Mouse (Mus musculus) mesoderm, embryonic 11.5 days (tissue): ENCODE measurements around the gene Col4a3.

Source experiments
- DNase-seq: peaks from one replicate; pipeline ENCODE4 v3.0.0-alpha.2; 2012; ENCODE audit warnings: low read depth, low spot score

Gene Col4a3

DNA sequence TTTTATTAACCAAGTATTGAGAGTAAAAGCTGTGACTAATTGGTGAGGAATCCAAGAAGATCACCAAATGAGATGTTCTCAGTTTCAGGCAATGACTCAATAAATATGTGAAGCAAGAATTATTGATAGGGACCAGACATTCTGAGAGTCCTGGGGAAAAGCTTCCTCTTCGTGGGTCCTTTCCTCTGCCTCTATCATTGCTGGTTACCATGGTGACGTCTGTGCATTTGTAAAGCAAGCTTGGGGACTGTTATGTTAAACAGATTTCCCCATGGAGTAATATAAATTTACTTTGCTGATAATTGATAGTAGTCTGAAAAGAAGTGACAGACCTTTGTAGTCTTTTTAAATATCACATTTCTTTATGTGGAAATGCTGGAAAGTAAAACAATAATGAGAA lies 76.8 kb downstream of the Col4a3 start:
- peak; percentile 63 for DNase-seq

DNA sequence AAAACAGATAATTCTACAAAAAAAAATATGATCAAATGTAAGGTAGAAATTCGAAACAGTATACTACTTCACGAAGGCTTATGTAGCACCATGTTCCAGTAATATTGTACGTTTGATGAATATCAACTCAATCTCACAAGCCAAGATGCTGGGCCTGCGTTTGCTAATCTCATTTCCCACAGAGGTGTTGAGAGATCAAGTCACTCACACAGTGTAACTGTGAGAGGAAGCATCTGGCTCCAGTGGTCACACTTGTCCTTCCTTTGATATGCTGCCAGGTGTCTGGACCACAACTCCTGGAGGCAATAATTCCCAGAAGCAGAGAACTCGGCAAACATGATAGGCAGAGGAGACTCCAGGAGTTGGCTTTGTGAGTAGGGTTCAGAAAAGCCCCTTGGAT lies 99.6 kb downstream of the Col4a3 start:
- DNase-seq = no peak

DNA sequence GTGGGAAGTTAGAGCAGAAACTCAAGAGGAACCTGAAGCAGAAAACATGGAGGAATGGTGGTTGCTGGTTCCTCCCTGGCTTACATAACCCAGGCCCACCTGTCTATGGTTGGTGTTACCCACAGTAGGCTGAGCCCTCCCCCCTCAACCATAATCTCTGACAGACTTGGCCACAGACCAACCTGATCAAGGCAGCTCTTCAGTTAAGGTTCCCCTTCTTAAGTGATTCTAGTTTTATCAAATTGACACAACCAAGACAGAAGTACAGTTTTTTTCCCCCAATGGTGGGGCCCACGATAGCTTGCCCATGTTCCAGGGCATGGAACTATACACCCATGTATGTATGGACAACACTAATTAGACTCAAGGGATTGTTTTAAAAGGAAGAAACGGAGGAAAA lies 100.1 kb downstream of the Col4a3 start:
- DNase-seq = no peak

DNA sequence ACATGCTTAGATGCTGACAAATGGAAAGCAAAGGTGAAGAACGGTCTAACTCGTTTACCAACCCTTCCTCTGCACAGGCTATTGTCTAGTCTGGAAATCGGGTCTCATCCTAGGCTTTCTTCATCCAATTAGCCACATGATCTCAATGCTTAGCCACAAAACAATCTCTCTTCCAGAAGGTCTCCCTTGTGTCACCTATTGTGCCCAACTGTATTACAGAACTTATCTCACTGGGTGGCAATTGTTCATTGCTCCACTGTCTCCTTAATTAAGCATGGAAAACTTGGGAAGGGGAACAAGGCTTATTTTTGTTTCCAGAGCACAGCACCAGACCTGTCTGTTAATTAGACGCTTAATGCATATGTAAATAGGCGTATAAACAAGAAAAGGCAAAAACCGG lies 101.2 kb downstream of the Col4a3 start:
- DNase-seq = no peak

DNA sequence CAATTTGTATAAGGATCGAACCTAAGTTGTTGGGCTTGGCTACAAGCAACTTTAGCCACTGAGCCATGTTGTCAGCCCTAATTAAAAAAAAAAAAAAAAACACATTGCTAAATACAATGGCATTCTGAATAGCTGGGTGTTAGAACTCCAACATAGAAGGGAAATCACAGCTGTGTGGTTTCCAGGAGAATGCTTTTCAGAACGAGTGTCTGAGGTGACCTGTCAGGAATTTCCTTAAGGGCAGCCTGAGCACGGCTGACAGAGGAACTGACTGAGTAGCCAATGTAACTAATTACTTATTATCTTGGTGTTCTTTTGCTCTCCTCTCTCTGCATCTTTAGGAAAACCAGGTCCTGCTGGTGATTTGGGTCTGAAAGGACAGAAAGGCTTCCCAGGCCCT lies 109.2 kb downstream of the Col4a3 start:
- no peak for DNase-seq

DNA sequence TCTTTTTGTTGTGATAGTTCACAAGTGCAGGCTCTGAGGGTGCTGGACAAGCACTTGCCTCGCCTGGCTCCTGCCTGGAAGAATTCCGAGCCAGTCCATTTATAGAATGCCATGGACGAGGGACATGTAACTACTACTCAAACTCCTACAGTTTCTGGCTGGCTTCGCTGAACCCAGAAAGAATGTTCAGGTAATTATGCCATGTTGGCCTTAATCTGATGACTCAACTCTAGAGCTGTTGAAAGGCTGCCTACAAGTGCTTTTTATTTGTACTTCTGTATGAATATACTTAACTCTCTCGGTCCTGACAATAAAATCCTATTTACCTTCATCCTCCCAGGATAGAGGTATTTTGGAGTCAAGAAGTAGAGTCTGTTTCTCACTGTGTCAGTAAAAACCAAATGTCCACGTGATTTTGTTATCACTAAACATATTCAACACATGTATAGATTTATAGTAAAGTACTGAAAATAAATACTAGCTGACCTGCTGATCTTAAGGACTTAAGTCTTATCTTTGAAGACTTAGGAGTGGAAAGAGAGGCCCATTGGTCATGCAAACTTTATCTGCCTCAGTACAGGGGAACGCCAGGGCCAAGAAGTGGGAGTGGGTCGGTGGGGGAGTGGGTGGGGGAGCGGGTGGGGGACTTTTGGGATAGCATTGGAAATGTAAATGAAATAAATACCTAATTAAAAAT lies 131.2 kb downstream of the Col4a3 start:
- DNase-seq = no peak

DNA sequence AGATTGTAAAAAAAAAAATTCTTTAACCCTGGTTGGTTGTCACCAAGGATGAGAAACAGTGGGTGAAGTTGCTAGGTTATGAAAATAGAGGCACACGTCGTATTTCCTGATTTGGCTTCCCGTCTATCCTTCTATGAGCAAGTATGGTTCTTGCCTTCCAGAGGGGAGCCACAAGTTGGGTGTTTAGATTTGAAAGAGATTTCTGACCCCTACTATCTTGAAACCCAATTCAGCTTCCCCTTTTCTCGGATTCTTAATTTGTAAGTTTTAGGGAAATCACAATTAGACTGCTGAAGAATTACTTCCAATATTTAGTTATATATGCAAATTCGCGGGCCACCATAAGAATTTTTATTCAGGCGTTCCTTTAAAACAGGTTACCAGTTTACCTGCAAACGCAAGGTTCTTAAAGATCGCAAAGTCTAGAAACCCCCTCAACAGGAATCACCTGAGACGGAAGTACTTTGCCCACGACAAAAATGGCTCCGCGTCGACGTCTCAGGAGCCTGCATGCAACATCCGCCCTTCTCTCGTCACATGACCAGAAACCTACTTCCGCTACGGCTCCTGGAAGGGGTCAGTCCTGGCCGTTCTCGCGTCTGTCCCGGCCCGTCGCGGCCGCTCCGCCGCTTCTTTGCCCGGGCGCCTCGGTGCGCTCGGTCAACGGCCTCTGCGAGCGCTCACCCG lies 137.8 kb downstream of the Col4a3 start, which contains the start of gene Mff:
TSS of gene Mff (plus strand) at position 552 of the 687 bp plus-strand sequence.
- peak; percentile 93 for DNase-seq

DNA sequence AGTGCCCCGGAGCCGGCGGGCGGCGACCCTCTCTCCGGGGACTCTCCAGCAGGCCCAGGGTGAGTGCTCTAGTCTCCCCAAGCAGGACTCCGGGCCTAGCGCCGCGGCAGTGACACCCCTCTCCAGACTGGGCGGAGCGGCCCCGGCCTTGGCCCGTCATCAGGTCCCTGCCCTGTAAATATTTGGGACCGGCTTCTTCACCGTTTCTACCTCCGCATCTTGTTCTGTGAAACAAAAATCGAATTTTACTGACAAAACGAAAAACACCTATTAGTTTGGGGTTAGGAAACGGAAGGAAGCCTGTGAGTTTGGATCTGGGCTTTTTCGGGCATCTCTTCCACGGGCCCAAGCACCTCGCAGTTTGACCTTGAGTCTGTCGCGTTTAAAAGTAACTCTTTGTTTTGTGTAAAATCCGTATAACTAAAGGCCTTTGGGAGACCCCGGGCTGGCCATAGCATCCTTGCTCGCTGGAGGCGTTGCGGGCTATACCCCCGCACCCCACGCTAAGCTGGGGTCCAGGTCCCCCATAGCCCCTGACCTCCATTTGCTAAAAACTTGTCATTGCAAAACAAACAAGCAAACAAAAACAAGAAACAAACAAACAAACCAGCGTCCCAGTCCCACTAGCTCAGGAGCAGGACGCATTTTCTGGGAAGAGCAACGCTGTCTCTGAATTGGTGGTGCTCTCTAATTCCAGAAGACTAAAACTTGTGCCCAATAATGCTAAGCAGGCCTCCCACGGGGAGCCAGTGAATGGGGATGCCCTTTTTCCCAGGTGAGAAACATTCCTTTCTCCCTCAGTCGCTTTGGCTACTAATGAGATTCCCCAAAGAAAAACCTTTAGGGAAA lies 138.5 kb downstream of the Col4a3 start:
- peak; percentile 3 for DNase-seq

DNA sequence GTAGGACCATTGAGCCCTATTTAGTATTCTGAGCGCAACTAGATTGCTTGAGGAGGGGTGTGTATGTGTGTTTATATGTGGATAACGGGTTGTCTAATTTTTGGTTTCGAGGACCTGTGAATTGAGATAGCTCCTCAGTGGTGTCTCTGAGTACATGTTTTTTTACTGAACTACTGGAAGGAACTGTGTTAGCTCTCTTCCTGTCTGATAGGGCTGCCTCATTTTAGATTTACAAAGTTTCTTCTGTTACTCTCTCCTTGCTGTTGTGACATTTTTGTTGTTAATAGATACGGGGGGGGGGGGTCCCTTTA lies 139.1 kb downstream of the Col4a3 start:
- DNase-seq = no peak

DNA sequence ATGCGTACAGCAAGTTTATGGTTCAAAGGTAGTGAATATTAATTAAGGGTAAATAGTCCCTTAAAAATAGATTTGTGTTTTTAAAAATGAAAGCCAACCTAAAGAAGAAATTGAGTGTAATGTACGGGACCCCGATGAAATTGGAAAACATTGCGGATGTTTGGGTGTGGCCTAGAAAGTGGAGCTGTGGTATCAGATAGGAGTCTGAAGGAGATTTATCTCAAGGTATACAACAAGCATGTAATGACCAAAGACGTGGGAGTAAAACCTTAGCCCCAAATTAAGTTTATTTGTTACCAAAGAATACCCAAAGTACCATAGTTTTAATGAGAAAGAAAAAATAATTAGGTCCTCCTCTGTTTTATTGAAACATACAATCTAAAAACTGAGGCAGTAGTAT lies 139.8 kb downstream of the Col4a3 start:
- DNase-seq = no peak

DNA sequence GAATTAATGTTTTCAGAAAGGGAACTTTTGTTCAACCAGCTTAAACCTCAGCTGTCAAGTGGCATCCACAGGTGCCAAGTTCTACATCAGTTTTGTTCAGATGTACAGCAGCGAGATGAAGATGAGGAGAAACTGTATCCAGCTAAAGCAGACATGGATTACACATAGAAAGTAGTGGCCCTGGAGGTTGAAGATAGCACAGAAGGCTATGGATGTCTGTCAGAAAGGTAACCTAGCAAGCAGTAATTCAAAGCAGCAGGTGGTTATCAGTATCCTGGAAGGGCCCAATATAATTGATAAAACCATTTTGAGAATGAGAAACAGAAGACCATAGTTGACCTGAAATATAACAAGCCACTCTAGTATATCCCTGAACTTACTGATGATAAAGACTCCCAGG lies 146.6 kb downstream of the Col4a3 start:
- no peak for DNase-seq

DNA sequence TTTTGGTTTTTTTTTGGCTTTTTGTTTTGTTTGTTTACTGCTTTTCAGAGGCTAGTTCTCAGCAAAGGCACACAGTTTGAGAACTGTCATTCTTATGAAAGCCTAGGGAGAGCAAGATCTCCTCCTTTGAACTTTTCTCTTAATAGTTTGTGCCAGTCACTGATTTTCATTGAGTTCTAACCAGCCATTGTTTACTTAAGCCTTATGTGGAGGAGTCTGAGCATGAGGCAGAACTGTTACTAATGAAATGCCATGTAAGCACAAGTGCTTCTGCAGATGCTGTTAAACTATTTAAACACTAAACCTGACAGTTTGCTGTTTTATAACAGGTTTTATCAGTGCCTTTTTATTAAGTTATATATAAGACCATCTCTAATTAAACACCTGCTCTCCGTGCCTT lies 151.3 kb downstream of the Col4a3 start:
- DNase-seq = no peak

DNA sequence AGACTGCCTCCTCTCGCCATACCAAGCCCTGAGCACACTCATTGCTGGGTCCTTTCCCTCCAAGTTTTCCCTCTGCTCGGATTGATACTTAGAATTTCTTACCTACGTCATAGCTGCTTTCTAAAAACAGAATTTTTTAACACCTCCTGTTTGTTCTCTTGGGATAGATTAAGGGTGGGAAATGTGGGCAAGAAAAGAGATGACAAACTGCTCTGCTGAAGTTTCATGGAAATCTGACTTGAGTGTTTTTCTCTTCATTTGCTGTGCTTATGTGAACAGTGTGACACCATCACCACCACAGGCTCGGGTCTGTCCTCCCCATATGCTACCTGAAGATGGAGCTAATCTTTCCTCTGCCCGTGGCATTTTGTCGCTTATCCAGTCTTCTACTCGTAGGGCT lies 154.8 kb downstream of the Col4a3 start:
- DNase-seq = no peak

DNA sequence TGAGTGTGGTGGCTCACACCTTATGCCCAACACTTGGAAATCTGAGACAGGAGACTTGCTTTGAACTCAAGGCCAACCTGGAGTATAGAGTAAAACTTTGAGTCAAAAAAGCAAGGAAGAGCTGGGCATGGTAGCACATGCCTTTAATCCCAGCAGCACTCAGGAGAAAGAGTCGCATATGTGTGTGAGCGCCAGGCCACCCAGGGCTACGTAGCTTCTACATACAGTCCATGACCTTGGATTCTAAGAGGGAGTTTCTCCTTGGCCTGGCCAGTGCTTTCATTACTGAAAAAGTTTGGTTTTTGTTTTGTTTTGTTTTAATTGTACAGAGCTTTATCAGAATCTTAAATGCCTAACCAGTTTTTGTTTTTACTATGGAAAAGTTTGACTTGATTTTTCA lies 157.2 kb downstream of the Col4a3 start:
- DNase-seq = no peak

DNA sequence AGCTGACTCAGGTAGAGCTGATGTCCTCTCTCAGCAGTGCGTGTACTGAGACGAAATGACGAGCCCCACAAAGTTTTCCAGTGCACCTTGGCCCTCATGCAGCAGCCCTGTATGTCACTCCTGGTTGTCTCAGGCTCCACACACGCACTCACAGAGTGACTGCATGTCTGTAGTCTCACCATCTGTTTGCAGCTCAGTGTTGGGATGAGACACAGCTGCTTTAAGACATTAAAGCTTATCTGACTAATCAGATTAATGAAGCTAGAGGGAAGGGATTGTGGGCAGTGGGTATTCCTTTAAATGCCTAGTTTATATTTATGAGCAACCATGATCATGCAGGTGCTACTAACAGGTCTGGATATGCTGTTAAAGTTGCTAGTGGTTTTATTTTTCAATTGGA lies 159.7 kb downstream of the Col4a3 start:
- DNase-seq = no peak

DNA sequence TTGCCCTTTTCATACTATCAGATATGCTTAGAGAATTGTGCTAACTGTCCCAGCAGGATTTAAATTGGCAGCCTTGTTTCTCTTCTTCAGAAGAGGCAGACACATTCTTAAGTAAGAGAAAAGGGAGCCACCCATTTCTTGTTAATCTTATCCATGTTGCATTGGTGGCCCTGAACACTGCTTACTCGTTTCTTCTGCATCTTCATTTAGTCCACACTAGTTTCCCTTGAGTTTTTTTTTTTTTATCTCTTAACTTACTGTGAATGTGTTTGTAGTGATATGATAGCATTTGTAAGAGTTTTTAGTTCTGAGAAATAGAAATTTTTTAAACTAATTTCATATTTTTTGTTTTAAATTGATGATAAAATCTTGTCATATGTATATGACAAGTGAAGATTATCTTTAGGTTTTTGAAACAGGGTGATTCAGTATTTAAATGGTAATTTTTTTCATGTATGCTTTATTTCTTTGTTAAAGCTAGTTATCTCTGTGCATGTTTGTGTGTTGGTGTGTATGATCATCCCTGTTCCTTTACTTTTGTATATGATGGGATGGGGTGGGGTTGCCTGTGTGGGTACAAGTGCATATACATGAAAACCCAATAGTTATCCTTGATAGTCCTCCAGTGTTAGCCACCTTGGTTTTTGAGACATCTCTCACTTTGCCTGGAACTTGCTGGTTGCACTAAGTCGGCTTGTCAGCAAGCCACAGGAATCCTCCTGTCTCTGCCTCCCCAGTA lies 161.2 kb downstream of the Col4a3 start:
- DNase-seq = no peak

DNA sequence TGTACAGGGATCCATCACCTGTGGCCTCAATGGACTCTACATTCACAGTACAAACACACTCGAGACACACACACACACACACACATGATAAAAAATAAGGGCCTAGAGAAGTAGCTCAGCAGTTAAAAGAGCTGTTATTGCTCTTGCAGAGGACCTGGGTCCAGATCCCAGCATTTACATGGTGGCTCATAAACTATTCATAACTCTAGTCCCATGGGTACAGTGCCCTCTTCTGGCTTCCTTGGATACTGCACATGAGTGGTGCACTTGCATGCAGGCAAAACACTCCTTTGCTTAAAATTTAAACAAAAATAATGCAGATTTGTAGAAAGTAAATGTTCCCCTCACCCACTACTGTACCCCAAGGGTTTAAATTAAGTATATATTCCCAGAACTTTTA lies 172.8 kb downstream of the Col4a3 start:
- peak; percentile 4 for DNase-seq

DNA sequence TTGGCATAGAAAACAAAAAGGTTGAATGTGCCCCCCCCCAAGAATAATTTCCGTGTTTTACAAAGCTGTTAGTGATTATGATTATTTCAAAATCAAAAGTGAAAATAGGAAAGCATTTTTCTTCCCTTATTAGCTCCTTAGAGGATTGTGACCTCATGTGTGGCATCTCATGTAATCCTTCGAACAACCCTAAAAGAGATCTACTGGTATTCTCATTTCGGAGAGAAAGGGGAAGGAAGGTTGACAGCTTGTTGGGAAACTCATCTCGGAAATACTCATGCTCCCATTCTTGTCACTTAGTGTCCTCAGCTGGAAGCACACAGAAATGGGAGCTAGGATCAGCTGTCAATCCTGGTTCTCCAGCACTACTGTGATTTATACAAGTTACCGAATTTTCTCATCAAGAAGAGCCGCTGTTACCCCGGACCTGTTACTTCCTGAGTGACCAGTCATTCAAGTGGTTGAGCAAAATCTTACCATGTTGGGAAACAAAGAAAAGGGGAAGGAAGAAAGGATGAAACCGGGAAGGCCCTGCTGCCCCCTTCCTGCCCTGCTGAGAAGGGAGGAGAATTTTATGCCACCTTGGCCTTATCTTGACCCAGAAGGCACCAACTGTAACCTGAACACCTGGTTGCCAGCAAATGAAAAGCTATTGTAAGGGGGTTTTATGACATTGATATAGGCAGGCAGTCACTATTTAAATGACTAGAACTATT lies 174.9 kb downstream of the Col4a3 start:
- no peak for DNase-seq

DNA sequence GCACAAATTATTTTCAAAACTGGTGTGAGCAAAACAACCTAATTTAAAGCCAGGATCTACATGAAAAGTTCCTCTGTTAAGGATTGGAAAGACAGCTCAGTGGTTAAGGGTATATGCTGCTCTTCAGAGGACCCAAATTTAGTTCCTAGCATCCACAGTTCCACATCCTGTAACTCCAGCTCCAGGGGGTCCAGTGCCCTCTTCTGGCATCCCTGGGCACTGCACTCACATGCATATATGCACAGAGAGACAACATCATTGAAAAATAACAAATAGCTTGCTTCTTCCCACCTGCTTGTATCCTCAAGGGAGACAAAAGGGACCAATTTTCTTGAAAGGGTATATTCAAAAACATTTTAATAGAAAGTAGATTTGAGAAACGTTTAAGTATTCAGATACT lies 175.6 kb downstream of the Col4a3 start:
- no peak for DNase-seq

DNA sequence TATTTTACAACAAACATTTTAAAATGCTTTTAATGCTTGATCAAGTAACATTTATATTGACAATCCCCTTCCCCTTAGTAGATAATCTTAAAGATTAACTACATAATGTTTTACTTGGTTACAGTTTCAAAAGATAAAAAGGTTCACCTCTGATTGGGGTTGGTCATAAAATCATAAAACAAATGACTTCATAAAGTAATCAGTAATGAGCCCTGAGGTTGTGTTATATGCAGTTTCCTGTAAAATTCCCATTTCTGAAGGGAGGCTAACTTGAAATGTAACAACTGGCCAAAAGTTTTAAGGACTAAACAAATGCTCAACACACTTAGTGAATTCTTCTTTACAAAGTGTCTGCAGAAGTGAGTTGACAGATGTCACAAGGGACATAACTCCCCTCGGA lies 179.5 kb downstream of the Col4a3 start:
- DNase-seq = no peak

DNA sequence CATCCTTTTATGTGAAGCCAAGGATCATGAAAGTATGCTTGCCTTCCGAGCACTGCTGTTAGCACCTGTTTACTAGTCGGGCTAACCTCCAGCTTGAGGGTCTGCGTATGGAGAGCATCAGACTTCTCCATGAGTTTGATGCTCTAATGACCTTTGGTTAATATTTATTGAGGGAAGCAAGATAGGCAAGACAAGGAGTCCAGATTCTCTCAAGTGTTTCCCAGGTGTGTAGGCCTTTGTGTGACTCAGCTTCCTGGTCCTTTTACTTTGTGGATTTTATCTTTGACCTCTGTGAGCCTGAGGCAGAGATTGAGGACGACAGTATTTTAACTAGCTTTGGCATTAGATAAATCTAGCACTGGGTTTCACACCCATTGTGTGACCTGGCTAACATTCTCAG lies 179.9 kb downstream of the Col4a3 start:
- no peak for DNase-seq
